Mouse (Mus musculus) ovary, postnatal 36 days (tissue): ENCODE measurements around the gene Ccdc88c.
A peak's percentile ranks its signal among the peaks of the same experiment; 100 is the strongest.

Experiments used
- DNase-seq: peaks from one replicate; pipeline ENCODE4 v3.0.0; 2022; ENCODE audit warnings: low spot score, mixed read lengths

Ccdc88c gene

DNA sequence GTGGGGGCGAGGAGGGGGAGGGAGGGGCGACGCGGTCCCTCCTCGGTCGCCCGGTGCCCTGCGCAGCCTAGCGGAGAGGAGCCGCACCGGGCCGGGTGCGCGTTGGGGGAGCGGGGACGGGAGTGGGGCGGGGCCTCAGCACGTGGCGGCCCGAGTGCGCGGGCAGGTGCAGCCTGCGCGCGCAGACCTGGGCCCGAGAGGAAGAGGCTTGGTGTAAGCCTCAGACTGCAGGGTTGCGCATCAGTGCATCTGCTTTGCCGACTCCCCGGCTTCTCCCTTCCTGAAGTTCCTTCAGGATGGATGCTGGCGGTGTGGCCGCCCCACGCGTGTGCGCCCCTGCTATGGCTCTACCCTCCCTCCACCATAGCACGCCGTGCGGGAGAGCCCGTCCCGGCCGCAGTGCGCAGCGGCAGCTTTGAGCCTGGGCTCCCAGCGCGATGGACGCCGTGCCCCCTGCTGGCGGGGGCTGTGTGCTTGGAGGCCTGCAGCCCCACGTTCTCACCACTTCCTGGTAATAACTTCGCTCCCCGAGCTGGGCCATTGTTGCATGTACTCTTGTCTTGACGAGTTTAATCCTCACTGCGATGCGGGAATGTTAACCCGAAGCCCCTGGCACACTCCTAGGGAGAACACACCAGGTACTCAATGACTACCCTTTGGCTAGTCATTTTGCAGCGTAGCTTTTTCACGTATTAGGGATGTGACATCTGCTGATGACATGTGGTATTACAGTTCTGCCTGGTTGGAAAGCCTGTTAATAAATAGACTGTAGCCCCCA, at the start of gene Ccdc88c:
Ccdc88c (minus strand) TSS at position 103 of the 778 bp plus-strand sequence.
- DNase-seq, result peak; percentile 82

DNA sequence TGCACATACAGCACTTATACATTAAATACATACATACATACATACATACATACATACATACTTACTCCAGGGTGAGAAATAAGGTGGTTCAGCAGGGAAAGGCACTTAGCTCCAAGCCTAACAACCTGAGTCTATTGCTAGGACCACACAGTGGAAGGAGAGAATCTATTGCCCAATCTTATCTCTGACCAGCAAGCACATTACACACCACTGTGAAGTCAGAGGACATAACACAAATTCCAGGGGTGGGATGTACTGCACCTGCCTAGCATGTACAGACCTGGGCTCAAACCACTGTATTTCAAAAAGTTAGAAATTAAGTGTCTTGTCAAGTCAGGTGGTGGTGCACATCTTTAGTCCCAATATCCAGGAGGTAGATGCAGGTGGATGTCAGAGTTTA, 49.1 kb upstream of the Ccdc88c start:
- DNase-seq, result no peak

DNA sequence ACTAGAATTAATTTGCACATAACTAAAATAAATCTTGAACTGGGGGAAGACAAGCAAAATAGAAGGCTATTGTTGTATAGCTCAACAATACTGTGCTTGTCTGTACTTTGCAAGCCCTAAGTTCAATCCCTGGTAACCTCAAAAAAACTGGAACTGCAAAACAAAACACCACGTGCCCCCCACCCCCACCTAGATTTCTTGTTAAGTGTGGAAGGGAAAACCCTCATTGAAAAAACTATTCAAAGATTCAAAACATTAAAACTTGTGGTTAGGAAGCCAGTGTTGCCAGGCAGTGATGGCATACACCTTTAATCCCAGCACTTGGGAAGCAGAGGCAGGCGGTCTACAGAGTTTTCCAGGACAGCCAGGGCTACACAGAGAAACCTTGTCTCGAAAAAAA, 46.6 kb upstream of the Ccdc88c start:
- DNase-seq, result no peak

DNA sequence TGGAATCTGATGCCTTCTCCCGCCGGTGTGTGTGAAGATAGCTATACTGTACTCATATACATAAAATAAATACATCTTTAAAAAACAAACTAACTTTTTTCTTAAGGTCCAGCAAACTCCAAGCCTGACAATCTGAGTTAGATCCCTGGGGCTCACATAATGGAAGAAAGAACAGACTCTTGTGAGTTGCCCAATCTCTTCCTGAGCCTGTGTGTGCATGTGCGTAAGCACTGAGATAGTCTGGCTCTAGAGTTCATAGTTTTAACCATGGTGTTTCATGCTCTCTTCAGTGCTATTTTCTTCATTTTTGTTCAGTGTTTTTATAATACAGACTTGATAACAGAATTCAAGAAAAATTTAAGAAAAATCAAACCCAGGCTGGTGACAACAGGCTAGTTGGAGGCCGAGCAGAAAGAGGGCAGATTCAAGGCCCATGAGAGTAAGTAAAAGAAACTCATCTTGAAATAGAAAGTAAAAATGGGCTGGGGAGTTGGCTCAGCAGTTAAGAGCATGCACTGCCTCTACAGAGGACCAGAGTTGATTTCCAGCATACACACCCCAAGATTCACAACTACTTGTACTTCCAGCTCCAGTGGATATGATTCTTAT, 46.1 kb upstream of the Ccdc88c start:
- no peak for DNase-seq

DNA sequence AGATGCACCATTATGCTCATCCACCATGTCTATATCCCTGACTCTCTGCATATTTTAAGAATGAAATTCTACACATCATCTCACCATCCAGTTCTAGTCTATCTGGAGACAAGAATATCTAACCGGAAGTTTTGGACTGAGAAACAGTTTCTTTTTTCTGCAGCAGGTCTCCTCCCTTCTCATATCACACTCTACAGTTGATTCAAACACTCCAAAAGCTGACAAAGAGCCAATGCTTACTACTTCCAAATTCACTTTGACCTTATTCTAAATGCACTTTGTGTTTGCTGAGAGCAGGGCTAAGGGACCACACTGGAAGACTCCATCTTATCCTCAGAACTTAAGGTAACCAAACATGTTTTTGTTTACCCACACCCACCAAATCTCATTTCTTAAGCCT, 41.0 kb upstream of the Ccdc88c start:
- no peak for DNase-seq

DNA sequence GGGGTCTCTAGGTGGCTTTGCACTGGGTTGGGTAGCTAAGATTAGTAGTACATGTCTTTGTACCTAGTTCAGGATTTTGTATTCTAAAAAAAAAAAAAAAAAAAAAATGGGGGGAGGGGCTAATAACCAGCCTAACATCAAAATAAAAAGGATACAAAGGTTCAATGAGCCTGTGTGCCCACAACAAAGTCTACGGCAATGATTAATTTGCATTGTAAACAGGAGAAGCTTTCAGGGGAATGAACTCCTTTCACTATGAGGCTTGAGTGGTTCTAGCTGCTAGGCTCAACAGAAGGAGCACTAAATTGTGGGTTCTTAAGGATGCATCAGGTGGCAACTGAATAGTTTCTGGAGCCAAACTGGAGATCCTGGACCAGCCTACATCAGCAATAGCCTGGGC, 37.5 kb upstream of the Ccdc88c start:
- DNase-seq, result no peak

DNA sequence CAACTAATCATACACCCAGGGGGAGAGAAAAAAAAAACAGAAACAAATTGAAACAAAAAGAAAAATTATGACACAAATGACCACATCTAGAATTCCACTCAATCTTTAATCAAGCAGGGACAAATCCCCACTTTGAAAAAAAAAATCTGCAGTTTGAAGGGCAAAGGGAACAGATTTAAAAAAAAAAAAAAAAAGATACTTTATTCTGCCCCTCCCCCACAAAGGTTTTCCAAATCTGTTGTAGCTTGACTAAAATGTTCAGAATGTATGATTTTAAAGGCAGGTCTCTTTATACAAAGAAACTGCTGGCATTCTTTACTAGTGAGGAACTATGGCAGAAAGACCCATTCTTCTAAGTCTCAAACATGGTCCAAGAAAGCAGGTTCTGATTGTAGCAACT, 11.1 kb upstream of the Ccdc88c start:
- no peak for DNase-seq

DNA sequence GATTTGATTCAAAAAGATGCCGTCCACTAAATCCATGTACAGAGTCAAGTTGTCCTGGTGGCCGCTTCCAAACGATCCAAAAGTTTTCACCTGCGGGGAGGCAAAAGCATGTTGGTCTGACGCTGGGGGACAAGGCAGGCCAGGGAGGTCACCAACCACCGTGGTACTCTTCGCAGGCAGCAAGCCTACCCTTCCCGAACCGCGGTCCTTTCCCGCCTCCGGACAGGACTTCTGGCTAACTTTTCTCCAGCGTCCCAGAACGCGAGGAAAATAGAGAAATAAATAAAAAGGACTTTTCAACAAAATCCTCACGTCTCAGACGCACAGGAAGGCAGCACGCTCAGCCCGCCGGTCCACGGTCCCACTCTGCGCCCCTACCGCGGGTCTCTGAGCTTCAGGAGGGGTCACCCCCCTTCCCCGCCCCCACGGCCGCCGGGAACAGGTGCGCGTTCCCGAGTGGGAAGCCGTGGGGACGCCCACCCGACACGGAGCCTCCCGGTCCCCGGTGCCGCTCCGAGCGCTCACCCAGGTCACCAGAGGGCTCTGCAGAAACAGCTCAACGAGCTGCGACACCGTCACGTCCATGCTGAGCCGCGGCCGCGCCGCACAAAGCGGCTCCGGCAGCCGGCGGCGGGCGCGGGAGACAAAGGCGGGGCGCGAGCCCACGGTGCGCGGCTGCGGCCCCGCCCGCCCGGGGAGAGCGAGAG, 456 bp downstream of the Ccdc88c start:
- DNase-seq, result peak; percentile 37

DNA sequence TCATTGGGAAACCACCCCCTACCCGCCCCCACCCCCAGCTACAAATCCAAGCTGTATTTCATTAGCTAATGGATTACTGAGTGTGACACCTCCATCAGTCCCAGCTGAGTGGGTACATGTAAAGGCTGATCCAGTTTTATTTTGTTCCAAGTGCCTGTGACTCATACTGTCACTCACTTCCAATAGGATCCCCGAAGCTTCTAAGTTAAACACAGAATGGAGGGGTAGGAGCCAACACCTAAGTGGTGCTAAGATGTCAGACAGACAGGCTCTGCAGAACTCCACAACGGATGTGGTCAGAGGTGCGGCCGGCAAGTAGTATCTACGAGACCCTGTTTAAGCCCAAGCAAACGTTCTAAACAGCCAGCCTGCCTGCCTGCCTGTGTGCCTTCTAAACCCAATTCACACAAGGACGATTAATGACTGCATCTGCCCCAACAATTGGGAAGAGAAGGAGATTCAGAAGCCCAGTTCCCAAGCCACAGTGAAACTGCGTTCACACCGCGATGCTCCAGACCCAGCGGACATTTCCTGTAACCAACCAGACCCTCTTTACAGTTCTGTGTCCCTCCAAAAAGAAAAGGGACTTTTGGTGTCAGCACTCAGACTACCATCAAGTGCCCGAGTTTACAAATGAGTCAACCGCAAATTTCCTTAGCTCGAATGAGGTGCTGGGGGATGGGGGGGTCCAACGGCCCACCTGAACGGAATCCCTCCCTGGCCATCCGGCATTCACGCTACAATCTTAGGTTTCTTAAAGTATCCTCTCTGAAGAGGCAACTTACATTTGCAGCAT, 1.2 kb downstream of the Ccdc88c start:
- DNase-seq, result no peak

DNA sequence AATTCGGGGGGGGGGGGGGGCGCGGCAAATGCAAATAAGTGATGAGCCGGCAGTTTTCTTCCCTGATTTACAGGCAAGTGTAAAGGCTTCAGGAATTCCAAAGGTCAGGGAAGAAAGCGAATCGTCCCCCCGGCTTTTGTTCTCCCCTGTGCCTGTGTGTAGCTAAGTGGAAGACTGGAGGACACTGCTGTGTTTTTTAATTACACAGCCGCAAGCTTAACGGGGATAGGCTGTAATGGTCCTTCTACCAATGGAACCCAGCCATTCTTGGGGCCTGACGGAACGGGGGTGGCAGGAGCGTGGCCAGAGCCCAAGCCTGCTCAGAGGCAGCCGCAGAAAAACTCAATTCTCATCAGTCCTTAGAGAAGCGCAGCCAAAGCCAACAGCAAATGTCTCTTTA, 1.9 kb downstream of the Ccdc88c start:
- no peak for DNase-seq

DNA sequence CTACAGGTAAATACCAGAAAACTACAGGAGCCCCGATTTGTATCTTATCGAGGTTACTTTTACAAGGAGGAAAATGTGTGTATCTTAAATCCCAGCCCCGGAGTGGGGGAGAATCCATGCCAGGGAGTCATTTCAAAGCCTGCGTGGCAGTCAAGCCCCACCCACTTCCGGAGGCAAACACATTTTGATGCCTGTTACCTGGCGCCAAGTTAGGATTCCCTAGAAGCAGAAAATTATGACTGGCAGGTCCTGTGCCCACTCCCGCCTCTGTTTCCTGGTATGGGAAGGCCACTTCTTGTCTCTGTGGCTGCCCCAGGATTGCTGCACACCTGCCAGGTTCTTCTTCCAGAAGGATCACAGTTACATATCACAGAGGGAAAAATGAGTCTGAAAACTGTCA, 2.3 kb downstream of the Ccdc88c start:
- no peak for DNase-seq

DNA sequence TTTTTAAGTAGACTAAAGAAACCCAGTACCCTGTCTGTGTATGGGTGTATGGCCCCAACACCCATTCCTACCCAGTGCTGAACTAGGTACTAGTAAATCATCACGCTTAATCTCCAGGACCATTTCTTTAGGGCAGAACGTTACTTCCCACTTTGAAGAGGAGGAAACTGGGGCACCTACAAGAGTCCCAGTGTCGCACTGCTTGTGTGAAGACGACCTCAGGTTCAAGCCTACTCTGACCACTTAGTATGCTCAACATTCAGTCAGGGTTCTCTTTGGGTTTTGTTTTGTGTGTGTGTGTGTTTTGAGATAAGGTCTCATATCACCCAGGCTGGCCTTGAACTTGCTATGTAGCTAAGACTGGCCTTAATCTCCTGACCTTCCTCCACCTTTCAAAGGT, 2.8 kb downstream of the Ccdc88c start:
- DNase-seq, result no peak

DNA sequence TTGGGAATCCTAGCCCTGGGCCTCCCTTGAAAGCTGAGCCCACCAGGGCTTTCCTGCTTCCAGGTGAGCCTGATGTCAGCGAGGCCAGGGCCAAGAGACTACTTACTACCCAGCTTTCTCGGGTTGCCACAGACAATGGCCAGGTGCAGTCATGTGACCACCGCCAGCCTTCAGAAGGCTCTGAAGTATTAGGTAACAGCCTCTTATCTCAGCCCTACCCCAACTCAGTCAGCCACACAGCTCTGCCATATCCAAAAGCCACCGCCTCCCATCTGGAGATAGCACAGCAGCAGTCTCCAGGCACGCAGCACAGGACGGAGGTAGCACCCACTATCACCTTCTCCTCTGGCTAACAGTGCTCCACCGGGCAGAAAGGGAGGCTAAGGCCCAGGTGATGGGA, 3.5 kb downstream of the Ccdc88c start:
- no peak for DNase-seq

DNA sequence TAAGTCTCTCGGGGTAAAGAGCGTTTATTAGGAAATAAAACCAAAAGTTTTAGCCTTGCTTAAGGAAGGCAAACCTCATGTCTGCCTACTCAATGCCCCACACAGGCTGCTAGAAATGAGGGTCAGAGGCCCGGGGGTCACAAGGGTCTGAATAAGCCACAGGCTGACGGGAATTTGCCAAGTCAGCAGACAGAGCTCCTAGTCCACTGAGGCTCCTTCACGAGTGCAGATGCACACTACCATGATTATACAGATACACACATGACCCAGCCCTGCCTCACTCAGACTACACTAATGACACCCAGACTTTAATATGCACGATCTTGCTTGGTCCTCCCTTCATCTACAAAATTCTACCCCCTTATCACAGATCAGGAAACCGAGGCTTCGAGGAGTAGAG, 4.0 kb downstream of the Ccdc88c start:
- no peak for DNase-seq

DNA sequence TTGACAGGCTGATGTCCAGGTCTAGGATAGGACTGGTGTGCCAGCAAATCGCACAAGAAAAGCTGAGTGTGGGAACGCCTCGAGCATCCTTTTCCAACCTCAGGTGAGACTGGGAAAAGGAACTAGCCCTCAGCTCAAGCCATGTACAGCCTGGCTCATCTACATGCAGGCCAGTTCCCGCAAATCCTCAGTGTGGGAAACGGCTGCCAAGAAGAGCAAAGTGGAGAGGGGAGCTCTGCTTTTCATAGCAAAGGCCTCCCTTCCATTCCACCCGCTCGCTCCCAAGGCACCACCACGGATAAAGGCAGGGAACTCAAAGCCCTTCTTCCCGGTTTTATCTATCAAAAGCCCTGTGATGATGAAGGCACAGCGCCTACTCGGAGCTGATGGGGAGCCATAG, 5.7 kb downstream of the Ccdc88c start:
- DNase-seq, result no peak

DNA sequence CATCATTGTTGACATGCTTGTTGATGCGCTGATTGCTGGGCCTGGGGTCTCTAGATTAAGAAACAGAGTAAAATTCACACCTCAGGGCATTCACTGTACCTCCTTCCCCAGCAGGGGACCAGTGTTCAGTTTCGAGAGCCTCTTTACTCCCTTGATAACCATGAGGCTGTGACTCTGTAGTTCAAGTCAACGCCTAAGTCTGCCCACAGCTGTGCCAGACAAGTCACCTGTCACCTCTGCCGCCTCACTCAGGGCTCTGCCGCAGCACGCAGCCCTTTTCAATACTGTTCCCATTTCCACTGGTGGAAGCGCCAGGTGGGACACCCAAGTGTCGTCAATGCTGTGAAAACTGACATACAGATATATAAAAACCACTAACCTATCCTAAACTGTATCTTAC, 6.5 kb downstream of the Ccdc88c start:
- DNase-seq, result no peak

DNA sequence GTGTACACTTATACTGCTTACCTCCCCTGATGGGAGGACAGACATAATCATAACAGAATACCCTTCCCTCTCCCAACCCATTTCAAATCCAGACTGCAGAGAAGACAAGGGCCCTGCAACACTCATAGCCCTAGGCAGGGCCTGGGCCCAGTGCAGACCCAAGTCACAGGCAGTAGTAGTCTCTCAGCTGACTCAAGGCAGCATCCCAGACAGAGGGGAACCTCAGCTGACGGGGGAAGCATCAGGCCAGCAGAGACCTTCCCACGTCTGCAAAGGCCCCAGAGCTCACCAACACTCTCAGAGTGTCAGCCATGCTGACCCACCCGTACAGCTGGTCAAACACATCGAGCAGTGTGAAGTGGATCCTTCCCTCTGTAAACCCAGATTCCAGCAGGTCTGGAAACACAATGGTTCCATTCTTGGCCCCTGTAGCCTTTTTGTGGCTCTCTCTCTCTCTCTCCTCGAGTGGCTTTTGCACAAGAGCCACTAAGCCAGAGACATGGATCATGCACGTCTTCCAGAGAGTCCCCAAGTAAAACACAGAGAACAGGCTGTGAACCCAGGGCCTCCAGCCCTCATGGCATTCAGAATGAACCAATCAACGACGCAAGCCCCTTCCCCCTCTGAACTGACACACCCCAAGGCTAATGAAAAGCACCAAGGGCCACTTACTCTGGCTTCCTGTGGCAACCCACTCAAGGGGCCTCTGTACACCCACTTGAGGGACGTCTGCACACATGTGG, 7.2 kb downstream of the Ccdc88c start:
- peak; percentile 1 for DNase-seq

DNA sequence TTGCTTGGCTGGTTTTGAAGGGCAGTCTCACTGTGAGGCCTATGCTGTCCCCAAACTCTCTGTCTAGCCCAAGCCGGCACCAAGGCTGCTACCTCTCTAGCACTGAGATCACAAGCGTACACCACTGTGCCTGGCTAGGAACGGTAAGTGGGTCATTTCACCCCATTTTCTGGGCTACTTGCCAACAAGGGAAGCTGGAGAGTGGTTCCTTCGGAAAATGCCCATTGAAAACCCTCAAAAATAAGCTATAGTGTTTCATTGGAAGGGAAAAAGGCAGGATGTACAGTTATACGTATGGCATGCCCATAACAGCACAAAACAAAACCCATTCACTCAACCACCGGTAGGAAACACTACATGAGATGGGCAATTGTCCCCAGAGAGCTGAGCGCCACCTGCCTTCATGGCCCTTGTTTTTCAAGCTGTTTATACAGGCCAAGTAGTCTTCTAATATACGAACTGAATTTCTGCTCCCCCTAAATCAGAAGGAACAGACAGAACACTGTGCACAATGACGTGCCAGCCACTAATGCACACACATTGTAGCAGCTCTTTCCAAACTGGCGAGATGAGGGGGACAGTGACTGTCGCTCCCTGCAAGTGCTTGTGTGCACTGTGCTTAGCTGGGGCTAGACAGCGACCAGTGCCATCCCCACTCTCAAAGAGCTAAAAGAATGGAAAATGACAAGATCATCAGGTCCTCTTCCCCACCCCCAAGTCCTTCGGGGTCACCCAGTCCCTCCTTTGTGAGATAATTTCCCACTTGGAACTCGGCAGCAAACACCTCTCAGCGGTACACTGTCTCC, 8.4 kb downstream of the Ccdc88c start:
- DNase-seq, result peak; percentile 2

DNA sequence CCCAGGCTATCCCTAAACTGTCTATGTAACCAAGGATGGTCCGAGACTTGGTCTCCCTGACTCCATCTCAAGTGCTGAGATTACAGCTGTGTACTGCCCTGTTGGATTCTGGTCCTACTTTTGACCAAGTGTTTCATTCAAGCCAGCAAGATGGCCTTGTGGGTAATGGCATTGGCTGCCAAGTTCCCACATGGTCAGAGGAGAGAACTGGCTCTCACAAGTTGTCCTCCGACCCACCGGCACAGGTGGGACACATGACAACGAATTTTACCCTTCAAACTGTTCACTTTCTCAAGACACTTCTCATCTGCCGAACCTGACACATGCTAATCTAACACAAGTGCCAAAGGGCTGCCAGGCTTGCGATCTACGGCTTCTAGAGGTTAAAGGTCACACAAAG, 9.4 kb downstream of the Ccdc88c start:
- DNase-seq, result no peak

DNA sequence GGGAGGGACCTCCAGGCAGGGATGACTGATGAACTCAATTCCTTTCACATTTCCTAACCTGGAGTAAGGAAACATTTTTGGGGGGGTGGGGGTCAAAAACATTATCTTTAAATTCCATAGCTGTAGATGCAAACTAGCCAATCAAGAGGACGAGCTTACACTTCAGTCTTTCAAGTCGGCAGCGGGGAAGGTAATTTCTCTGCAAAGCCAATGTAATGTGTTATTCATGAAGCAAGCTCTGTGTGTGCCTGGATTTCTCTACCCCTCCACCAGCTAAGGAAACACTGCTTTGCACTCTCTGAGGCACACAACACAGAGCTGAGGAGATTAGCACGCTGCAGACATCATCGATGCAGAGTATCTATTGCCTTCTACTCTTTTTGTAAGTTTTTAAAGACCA, 9.8 kb downstream of the Ccdc88c start:
- DNase-seq, result no peak

DNA sequence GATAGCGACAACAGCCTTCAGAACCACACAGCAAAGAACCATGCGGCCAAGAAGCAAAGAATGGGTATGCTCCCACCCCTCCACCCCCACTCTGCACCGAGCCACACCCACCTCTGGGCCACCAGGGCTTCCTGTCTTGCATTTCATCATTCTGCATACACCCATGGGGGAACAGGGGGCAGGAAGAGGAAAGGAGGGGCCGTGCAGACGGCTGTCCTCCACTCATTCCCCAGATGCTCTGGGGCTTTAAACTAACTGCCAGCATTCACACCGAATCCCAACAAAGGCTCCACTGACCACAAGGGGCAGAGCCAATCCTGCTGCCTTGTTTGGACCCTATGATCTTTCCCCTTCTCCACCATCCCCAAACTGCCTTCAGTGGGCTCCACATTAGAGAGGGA, 10.9 kb downstream of the Ccdc88c start:
- no peak for DNase-seq
